Mouse (Mus musculus): ENCODE measurements at regions not wholly inside any gene's neighbourhood (a gene's known extent, or its start where the extent isn't known, plus 50 kb on each side); places are given as distances from the start of the nearest gene placed in this dataset.
"Not testable (repeated sequence)": the region's sequence is repeated elsewhere in the genome, so short reads cannot be mapped to it uniquely, and the experiment has no call there.

GRCm38 (mm10) chr2:75781781-75782211 is 50.2 kb upstream of the Agps start:
- Histone ChIP-seq H3K9ac (no peak overlapping the region), H3K4me1 (peaks cover 7% of the 10 kb centered on the region; the same call in 1 of the 2 replicates), H3K36me3 (no peaks in the 10 kb centered on the region), H3K4me2 (replicated peaks) (no peak overlapping the region), H3K27me3 (replicated peaks) (no peaks in the 10 kb centered on the region), H3K4me3 (no peak overlapping the region), H3K9me3 (no peaks in the 10 kb centered on the region), H3K27ac (no peak overlapping the region)
- 72% methylated on average over 6 of the region's 6 CpGs for WGBS
- no peak for ATAC-seq (ENCODE audit: low FRiP score, low read depth)

GRCm38 (mm10) chr2:75781078-75781477 is 50.9 kb upstream of the Agps start:
- Histone ChIP-seq H3K4me3 (no peak overlapping the region), H3K9me3 (no peaks in the 10 kb centered on the region), H3K27ac (no peak overlapping the region), H3K4me1 (peaks cover 11% of the 10 kb centered on the region; the same call in 1 of the 2 replicates), H3K27me3 (replicated peaks) (no peaks in the 10 kb centered on the region), H3K9ac (no peak overlapping the region), H3K4me2 (replicated peaks) (no peak overlapping the region), H3K36me3 (no peaks in the 10 kb centered on the region)
- WGBS = 0% methylated on average over 3 of the region's 3 CpGs
- peak; percentile 61; the same call in 1 of the 2 replicates for ATAC-seq (ENCODE audit: low FRiP score, low read depth)

- H3K36me3 ChIP-seq; ATAC-seq (ENCODE audit: low FRiP score, low read depth); H3K27ac ChIP-seq; H3K4me2 ChIP-seq (replicated peaks); H3K4me3 ChIP-seq; H3K27me3 ChIP-seq (replicated peaks); H3K9me3 ChIP-seq; H3K9ac ChIP-seq: not testable (repeated sequence)
- WGBS = 88% methylated on average over 3 of the region's 3 CpGs
- peaks cover 11% of the 10 kb centered on the region; the same call in 1 of the 2 replicates for H3K4me1 ChIP-seq
These were observed 53.3 kb upstream of the Agps start for GRCm38 (mm10) chr2:75778628-75779027.

- ATAC-seq (ENCODE audit: low FRiP score, low read depth) = no peak
- no peak overlapping the region for H3K4me3 ChIP-seq
- peaks cover 11% of the 10 kb centered on the region; the same call in 1 of the 2 replicates for H3K4me1 ChIP-seq
- H3K4me2 ChIP-seq (replicated peaks) = peak overlapping the region; percentile 45
- no peaks in the 10 kb centered on the region for H3K27me3 ChIP-seq (replicated peaks)
- no peak overlapping the region for H3K9ac ChIP-seq
- 19% methylated on average over 5 of the region's 6 CpGs for WGBS
- no peaks in the 10 kb centered on the region for H3K9me3 ChIP-seq
- H3K36me3 ChIP-seq = no peaks in the 10 kb centered on the region
- H3K27ac ChIP-seq = no peak overlapping the region
These were observed 54.9 kb upstream of the Agps start for GRCm38 (mm10) chr2:75777040-75777451.

GRCm38 (mm10) chr2:75776533-75776932 is 55.4 kb upstream of the Agps start:
- 24% methylated on average over 12 of the region's 12 CpGs for WGBS
- Histone ChIP-seq H3K4me1 (peaks cover 11% of the 10 kb centered on the region; the same call in 1 of the 2 replicates), H3K4me3 (no peak overlapping the region), H3K9me3 (no peaks in the 10 kb centered on the region), H3K27ac (no peak overlapping the region), H3K9ac (no peak overlapping the region), H3K4me2 (replicated peaks) (peak overlapping the region; percentile 45), H3K27me3 (replicated peaks) (no peaks in the 10 kb centered on the region), H3K36me3 (no peaks in the 10 kb centered on the region)
- ATAC-seq (ENCODE audit: low FRiP score, low read depth) = no peak

- H3K4me3 ChIP-seq = no peak overlapping the region
- no peaks in the 10 kb centered on the region for H3K27me3 ChIP-seq (replicated peaks)
- H3K27ac ChIP-seq = no peak overlapping the region
- 0 out of 2 replicates have a peak, but pooled peaks cover 7% of the 10 kb centered on the region for H3K4me1 ChIP-seq
- no peak overlapping the region for H3K9ac ChIP-seq
- no peak for ATAC-seq (ENCODE audit: low FRiP score, low read depth)
- no peaks in the 10 kb centered on the region for H3K36me3 ChIP-seq
- H3K9me3 ChIP-seq = no peaks in the 10 kb centered on the region
- 94% methylated on average over 1 of the region's 1 CpGs for WGBS
- no peak overlapping the region for H3K4me2 ChIP-seq (replicated peaks)
These were observed 56.8 kb upstream of the Agps start for GRCm38 (mm10) chr2:75775217-75775616.

GRCm38 (mm10) chr2:75773431-75773830 is 58.5 kb upstream of the Agps start:
- no peak for ATAC-seq (ENCODE audit: low FRiP score, low read depth)
- Histone ChIP-seq H3K9me3 (no peaks in the 10 kb centered on the region), H3K4me2 (replicated peaks) (no peak overlapping the region), H3K27me3 (replicated peaks) (no peaks in the 10 kb centered on the region), H3K27ac (no peak overlapping the region), H3K9ac (no peak overlapping the region), H3K4me3 (no peak overlapping the region), H3K36me3 (no peaks in the 10 kb centered on the region), H3K4me1 (0 out of 2 replicates have a peak, but pooled peaks cover 7% of the 10 kb centered on the region)
- WGBS = 92% methylated on average over 5 of the region's 5 CpGs

- Histone ChIP-seq H3K36me3 (no peaks in the 10 kb centered on the region), H3K27ac (no peak overlapping the region)
- 47% methylated on average over 11 of the region's 11 CpGs for WGBS
These were observed 59.6 kb upstream of the Agps start for GRCm38 (mm10) chr2:75772251-75772956.

GRCm38 (mm10) chr2:75770633-75771032 is 61.3 kb upstream of the Agps start:
- 87% methylated on average over 1 of the region's 1 CpGs for WGBS
- H3K4me2 ChIP-seq (replicated peaks) = no peak overlapping the region
- H3K9ac ChIP-seq = no peak overlapping the region
- no peak overlapping the region for H3K27ac ChIP-seq
- no peaks in the 10 kb centered on the region for H3K27me3 ChIP-seq (replicated peaks)
- no peak for ATAC-seq (ENCODE audit: low FRiP score, low read depth)
- no peaks in the 10 kb centered on the region for H3K9me3 ChIP-seq
- no peaks in the 10 kb centered on the region for H3K36me3 ChIP-seq
- no peaks in the 10 kb centered on the region for H3K4me1 ChIP-seq
- no peak overlapping the region for H3K4me3 ChIP-seq

More at GRCm38 (mm10) chr2:75772251-75772956, 59.6 kb upstream of the Agps start:
- no peak overlapping the region for H3K4me3 ChIP-seq
- no peak overlapping the region for H3K9ac ChIP-seq
- H3K4me1 ChIP-seq = 0 out of 2 replicates have a peak, but pooled peaks cover 7% of the 10 kb centered on the region
- no peaks in the 10 kb centered on the region for H3K9me3 ChIP-seq
- ATAC-seq (ENCODE audit: low FRiP score, low read depth) = no peak
- no peaks in the 10 kb centered on the region for H3K27me3 ChIP-seq (replicated peaks)
- no peak overlapping the region for H3K4me2 ChIP-seq (replicated peaks)

- H3K4me2 ChIP-seq (replicated peaks) = no peak overlapping the region
- H3K4me3 ChIP-seq = no peak overlapping the region
- H3K27ac ChIP-seq = no peak overlapping the region
- H3K36me3 ChIP-seq = no peaks in the 10 kb centered on the region
- no peaks in the 10 kb centered on the region for H3K9me3 ChIP-seq
- H3K9ac ChIP-seq = no peak overlapping the region
- H3K27me3 ChIP-seq (replicated peaks) = no peaks in the 10 kb centered on the region
- no peaks in the 10 kb centered on the region for H3K4me1 ChIP-seq
- no peak for ATAC-seq (ENCODE audit: low FRiP score, low read depth)
- WGBS = 66% methylated on average over 5 of the region's 5 CpGs
These were observed 63.2 kb upstream of the Agps start for GRCm38 (mm10) chr2:75768559-75769304.

GRCm38 (mm10) chr2:75767871-75768558 is 63.6 kb upstream of the Nfe2l2 start:
- Histone ChIP-seq H3K4me3 (no peak overlapping the region), H3K4me1 (no peaks in the 10 kb centered on the region), H3K36me3 (no peaks in the 10 kb centered on the region), H3K4me2 (replicated peaks) (no peak overlapping the region), H3K27me3 (replicated peaks) (no peaks in the 10 kb centered on the region), H3K9ac (no peak overlapping the region), H3K27ac (no peak overlapping the region), H3K9me3 (no peaks in the 10 kb centered on the region)
- no peak for ATAC-seq (ENCODE audit: low FRiP score, low read depth)
- WGBS = 59% methylated on average over 7 of the region's 7 CpGs

- Histone ChIP-seq H3K4me3 (no peak overlapping the region), H3K9ac (no peak overlapping the region), H3K4me2 (replicated peaks) (no peak overlapping the region), H3K36me3 (no peaks in the 10 kb centered on the region), H3K4me1 (no peaks in the 10 kb centered on the region), H3K27ac (no peak overlapping the region), H3K27me3 (replicated peaks) (no peaks in the 10 kb centered on the region), H3K9me3 (no peaks in the 10 kb centered on the region)
- no peak for ATAC-seq (ENCODE audit: low FRiP score, low read depth)
- 81% methylated on average over 4 of the region's 4 CpGs for WGBS
These were observed 61.0 kb upstream of the Nfe2l2 start for GRCm38 (mm10) chr2:75765403-75765802.

All from neural tube, embryonic 12.5 days (tissue).